Mouse (Mus musculus) MEL (cell line): Measurements from ENCODE around the gene Lrrc74a. TPM values are rescaled to one million over a fixed set of nuclear protein-coding genes. Genes with fewer than 3 reads are reported as not detected.

Experiments used
- DNase-seq: peaks from one replicate; pipeline ENCODE4 v3.0.0; 2011; ENCODE audit warnings: low read depth, low spot score
- H3K27ac ChIP-seq: 2 replicates; pipeline ENCODE4 v1.5.1; 2012; ENCODE audit warnings: low read depth, mild to moderate bottlenecking, control low read depth, low read length, moderate library complexity; ENCODE audit not compliant: control insufficient read depth
- H3K27me3 ChIP-seq, 2 experiments: fragments of 150-350 bp in 1 of 2; sonication (generic) in 1 of 2; 2 replicates each; pipeline ENCODE4 v1.6.1; 2012; ENCODE audit warnings: low read length in 2 of 2, mild to moderate bottlenecking in 2 of 2, improper control_type of control experiment in 1 of 2, moderate library complexity in 1 of 2; ENCODE audit not compliant: insufficient read depth in 2 of 2, control insufficient read depth in 1 of 2
- H3K36me3 ChIP-seq, 2 experiments: 2 replicates each; pipeline ENCODE4 v1.6.1; 2012 to 2014; ENCODE audit warnings: low read length in 2 of 2, improper control_type of control experiment in 1 of 2, inconsistent platforms in 1 of 2, mild to moderate bottlenecking in 1 of 2; ENCODE audit not compliant: insufficient read depth in 2 of 2, control insufficient read depth in 1 of 2
- H3K4me1 ChIP-seq, 2 experiments: fragments of 150-350 bp in 1 of 2; sonication (generic) in 1 of 2; 2 replicates each; pipeline ENCODE4 v1.6.1; 2012; ENCODE audit warnings: low read length in 2 of 2, improper control_type of control experiment in 1 of 2, mild to moderate bottlenecking in 1 of 2; ENCODE audit not compliant: insufficient read depth in 2 of 2, control insufficient read depth in 1 of 2
- H3K4me3 ChIP-seq, 2 experiments: fragments of 150-350 bp in 1 of 2; sonication (generic) in 1 of 2; 2 replicates each; pipeline ENCODE4 v1.5.1; 2012; ENCODE audit warnings: low read depth in 2 of 2, low read length in 2 of 2, mild to moderate bottlenecking in 2 of 2, moderate library complexity in 2 of 2, control low read depth in 1 of 2, improper control_type of control experiment in 1 of 2; ENCODE audit not compliant: control insufficient read depth in 1 of 2, insufficient read depth in 1 of 2
- H3K79me2 ChIP-seq: 2 replicates; pipeline ENCODE4 v1.6.1; 2012; ENCODE audit warnings: mild to moderate bottlenecking, low read length, moderate library complexity; ENCODE audit not compliant: control insufficient read depth, poor library complexity, insufficient read depth
- H3K9ac ChIP-seq: 2 replicates; pipeline ENCODE4 v1.6.1; 2012; ENCODE audit warnings: low read depth, mild to moderate bottlenecking, control low read depth, low read length, moderate library complexity; ENCODE audit not compliant: control insufficient read depth, poor library complexity, severe bottlenecking
- H3K9me3 ChIP-seq: fragments of 150-350 bp; sonication (generic); replicated peaks from 2 replicates; pipeline ENCODE4 v1.6.1; 2012; ENCODE audit warnings: mild to moderate bottlenecking, low read length, improper control_type of control experiment, moderate library complexity; ENCODE audit not compliant: insufficient read depth
- BHLHE40 ChIP-seq: IDR thresholded peaks from 2 replicates; pipeline ENCODE4 v1.6.1; 2012; ENCODE audit warnings: low read depth, mild to moderate bottlenecking, inconsistent platforms, low read length, improper control_type of control experiment, borderline replicate concordance
- CHD1 ChIP-seq: IDR thresholded peaks from 2 replicates; pipeline ENCODE4 v1.6.1; 2012; ENCODE audit warnings: low read depth, mild to moderate bottlenecking, inconsistent platforms, low read length, improper control_type of control experiment
- CTCF ChIP-seq, 3 experiments: IDR thresholded peaks in 2 of 3; conservative IDR thresholded peaks in 1 of 3; 2 replicates each; pipeline ENCODE4 v1.5.1; 2011 to 2012; ENCODE audit warnings: low read length in 3 of 3, low read depth in 2 of 3, mild to moderate bottlenecking in 2 of 3, improper control_type of control experiment in 1 of 3, inconsistent platforms in 1 of 3, mixed read lengths in 1 of 3, moderate library complexity in 1 of 3; ENCODE audit not compliant: control insufficient read depth in 1 of 3, insufficient read depth in 1 of 3, poor library complexity in 1 of 3, severe bottlenecking in 1 of 3
- E2F4 ChIP-seq: IDR thresholded peaks from 2 replicates; pipeline ENCODE4 v1.6.1; 2011; ENCODE audit warnings: low read depth, low read length, improper control_type of control experiment, borderline replicate concordance
- ELF1 ChIP-seq: IDR thresholded peaks from 2 replicates; pipeline ENCODE4 v1.6.1; 2014; ENCODE audit warnings: low read depth, mild to moderate bottlenecking, inconsistent platforms, low read length, improper control_type of control experiment, moderate library complexity
- ETS1 ChIP-seq: IDR thresholded peaks from 2 replicates; pipeline ENCODE4 v1.6.1; 2012; ENCODE audit warnings: low read depth, mild to moderate bottlenecking, inconsistent platforms, low read length, improper control_type of control experiment, moderate library complexity
- GABPA ChIP-seq: IDR thresholded peaks from 2 replicates; pipeline ENCODE4 v1.6.1; 2012; ENCODE audit warnings: low read depth, mild to moderate bottlenecking, inconsistent platforms, low read length, improper control_type of control experiment, moderate library complexity
- GATA1 ChIP-seq: IDR thresholded peaks from 2 replicates; pipeline ENCODE4 v1.6.1; 2011; ENCODE audit warnings: low read depth, low read length, improper control_type of control experiment
- HCFC1 ChIP-seq: IDR thresholded peaks from 2 replicates; pipeline ENCODE4 v1.6.1; 2012; ENCODE audit warnings: low read depth, mild to moderate bottlenecking, inconsistent platforms, low read length, improper control_type of control experiment, moderate library complexity
- JUND ChIP-seq: IDR thresholded peaks from 2 replicates; pipeline ENCODE4 v1.6.1; 2011; ENCODE audit warnings: low read depth, mild to moderate bottlenecking, improper control_type of control experiment, low read length
- KAT2A ChIP-seq: conservative IDR thresholded peaks from 2 replicates; pipeline ENCODE4 v1.6.1; 2012; ENCODE audit warnings: low read depth, low read length, improper control_type of control experiment, inconsistent platforms
- MAX ChIP-seq: IDR thresholded peaks from 2 replicates; pipeline ENCODE4 v1.6.1; 2011; ENCODE audit warnings: low read length, improper control_type of control experiment
- MEF2A ChIP-seq: IDR thresholded peaks from 2 replicates; pipeline ENCODE4 v1.6.1; 2014; ENCODE audit warnings: low read depth, mild to moderate bottlenecking, inconsistent platforms, low read length, improper control_type of control experiment; ENCODE audit not compliant: poor library complexity, insufficient replicate concordance, severe bottlenecking; ENCODE audit errors: extremely low read depth
- MXI1 ChIP-seq: IDR thresholded peaks from 2 replicates; pipeline ENCODE4 v1.6.1; 2011; ENCODE audit warnings: mild to moderate bottlenecking, low read depth, low read length, improper control_type of control experiment
- MYB ChIP-seq: IDR thresholded peaks from 2 replicates; pipeline ENCODE4 v1.6.1; 2011; ENCODE audit warnings: mild to moderate bottlenecking, low read depth, low read length, improper control_type of control experiment
- MYC ChIP-seq: IDR thresholded peaks from 2 replicates; pipeline ENCODE4 v1.6.1; 2011; ENCODE audit warnings: low read depth, mild to moderate bottlenecking, low read length, improper control_type of control experiment, moderate library complexity
- NELFE ChIP-seq: IDR thresholded peaks from 2 replicates; pipeline ENCODE4 v1.6.1; 2011; ENCODE audit warnings: low read depth, low read length, improper control_type of control experiment
- NRF1 ChIP-seq: IDR thresholded peaks from 2 replicates; pipeline ENCODE4 v1.6.1; 2014; ENCODE audit warnings: low read depth, mild to moderate bottlenecking, inconsistent platforms, low read length, improper control_type of control experiment, moderate library complexity; ENCODE audit not compliant: poor library complexity, insufficient read depth, severe bottlenecking
- POLR2AphosphoS2 ChIP-seq: IDR thresholded peaks from 2 replicates; pipeline ENCODE4 v1.6.1; 2011; ENCODE audit warnings: low read length, improper control_type of control experiment
- POLR2AphosphoS5 ChIP-seq: IDR thresholded peaks from 2 replicates; pipeline ENCODE4 v1.6.1; 2012; ENCODE audit warnings: low read depth, borderline replicate concordance, mild to moderate bottlenecking, inconsistent platforms, low read length, moderate library complexity, mixed read lengths
- RAD21 ChIP-seq: IDR thresholded peaks from 2 replicates; pipeline ENCODE4 v1.6.1; 2011; ENCODE audit warnings: mild to moderate bottlenecking, low read depth, low read length, improper control_type of control experiment
- RCOR1 ChIP-seq: IDR thresholded peaks from 2 replicates; pipeline ENCODE4 v1.6.1; 2012; ENCODE audit warnings: low read depth, mild to moderate bottlenecking, inconsistent platforms, low read length, improper control_type of control experiment
- SIN3A ChIP-seq: IDR thresholded peaks from 2 replicates; pipeline ENCODE4 v1.6.1; 2012; ENCODE audit warnings: low read length, improper control_type of control experiment, inconsistent platforms
- SMC3 ChIP-seq: IDR thresholded peaks from 2 replicates; pipeline ENCODE4 v1.6.1; 2011; ENCODE audit warnings: low read depth, low read length, improper control_type of control experiment
- TAL1 ChIP-seq: IDR thresholded peaks from 2 replicates; pipeline ENCODE4 v1.6.1; 2012; ENCODE audit warnings: mild to moderate bottlenecking, inconsistent platforms, low read length, moderate library complexity, mixed read lengths
- TBP ChIP-seq: IDR thresholded peaks from 2 replicates; pipeline ENCODE4 v1.8.0; 2011; ENCODE audit warnings: low read depth, low read length, improper control_type of control experiment
- TCF12 ChIP-seq: IDR thresholded peaks from 2 replicates; pipeline ENCODE4 v1.6.1; 2014; ENCODE audit warnings: low read depth, mild to moderate bottlenecking, inconsistent platforms, low read length, improper control_type of control experiment, moderate library complexity
- USF1 ChIP-seq: IDR thresholded peaks from 2 replicates; pipeline ENCODE4 v1.6.1; 2014; ENCODE audit warnings: low read depth, mild to moderate bottlenecking, inconsistent platforms, low read length, improper control_type of control experiment, moderate library complexity
- ZC3H11A ChIP-seq: IDR thresholded peaks from 2 replicates; pipeline ENCODE4 v1.6.1; 2012; ENCODE audit warnings: low read depth, mild to moderate bottlenecking, inconsistent platforms, low read length, improper control_type of control experiment
- ZMIZ1 ChIP-seq: IDR thresholded peaks from 2 replicates; pipeline ENCODE4 v1.6.1; 2012; ENCODE audit warnings: low read depth, mild to moderate bottlenecking, inconsistent platforms, low read length, improper control_type of control experiment, moderate library complexity
- polyA plus RNA-seq, 2 experiments: library from polyadenylated mRNA; stranded (reverse) in 1 of 2; unstranded in 1 of 2; fragments of >175 nt in 1 of 2; fragments of >200 nt in 1 of 2; gene quantifications; 2 replicates each; pipeline versions ENCODE4 v1.2.1 to v1.2.4; 2012; ENCODE audit warnings: low replicate concordance in 2 of 2, low read depth in 1 of 2; ENCODE audit not compliant: insufficient read length in 2 of 2, insufficient read depth in 1 of 2, missing spikeins in 1 of 2
- total RNA-seq: library from RNA; depleted of rRNA; stranded (reverse); fragments of 300-350 nt; gene quantifications from 2 replicates; pipeline ENCODE4 v1.2.3, GENCODE M21; 2012

Gene Lrrc74a
- total and polyA plus RNA-seq, 3 experiments, result not detected

DNA sequence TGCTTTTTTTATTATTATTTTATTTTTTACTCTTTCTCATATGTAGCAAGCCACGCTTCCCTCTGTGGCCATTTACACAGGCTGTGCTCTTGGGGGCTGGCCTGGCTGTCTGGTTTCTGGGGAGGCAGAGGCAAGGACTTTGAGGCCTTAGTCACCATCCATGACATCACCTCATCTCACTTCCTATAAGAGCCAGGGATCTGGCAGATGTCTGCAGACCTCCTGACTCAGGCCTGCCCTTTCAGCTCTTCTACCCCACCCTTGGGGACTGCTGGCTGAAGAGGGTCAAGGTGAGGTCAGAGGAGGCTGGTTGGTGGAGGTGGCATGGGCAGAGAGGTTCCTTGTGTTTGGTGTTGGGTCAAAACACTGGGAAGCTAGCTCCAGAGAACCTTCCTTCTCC is 39.7 kb upstream of the Lrrc74a start:
- Histone ChIP-seq H3K36me3 (no peaks in the 10 kb centered on the region), H3K4me1 (no peaks in the 10 kb centered on the region), H3K27ac (no peak overlapping the region), H3K27me3 (no peaks in the 10 kb centered on the region; a peak in 1 of 4 replicates), H3K79me2 (no peaks in the 10 kb centered on the region), H3K9me3 (no peaks in the 10 kb centered on the region), H3K4me3 (no peak overlapping the region), H3K9ac (no peak overlapping the region)
- DNase-seq, result no peak
- TF ChIP-seq ZC3H11A, result no peak
- TF ChIP-seq USF1, result no peak
- no peak for TF ChIP-seq GABPA
- no peak for TF ChIP-seq E2F4
- no peak for TF ChIP-seq NRF1
- no peak for TF ChIP-seq JUND
- TF ChIP-seq NELFE, result no peak
- no peak for TF ChIP-seq MYB
- no peak for TF ChIP-seq MXI1
- no peak for TF ChIP-seq ELF1
- TF ChIP-seq SIN3A, result no peak
- no peak for TF ChIP-seq CTCF (IDR thresholded peaks at IDR 0.05 in 2 of 3, conservative IDR thresholded peaks at IDR 0.05 in 1 of 3; ENCODE audit: control insufficient read depth in 1 of 3, insufficient read depth in 1 of 3, low read depth in 2 of 3, low read length in 3 of 3, poor library complexity in 1 of 3, severe bottlenecking in 1 of 3)
- TF ChIP-seq POLR2AphosphoS5, result no peak
- TF ChIP-seq MEF2A, result no peak
- no peak for TF ChIP-seq SMC3
- no peak for TF ChIP-seq GATA1
- no peak for TF ChIP-seq TAL1
- TF ChIP-seq HCFC1, result no peak
- TF ChIP-seq RCOR1, result no peak

DNA sequence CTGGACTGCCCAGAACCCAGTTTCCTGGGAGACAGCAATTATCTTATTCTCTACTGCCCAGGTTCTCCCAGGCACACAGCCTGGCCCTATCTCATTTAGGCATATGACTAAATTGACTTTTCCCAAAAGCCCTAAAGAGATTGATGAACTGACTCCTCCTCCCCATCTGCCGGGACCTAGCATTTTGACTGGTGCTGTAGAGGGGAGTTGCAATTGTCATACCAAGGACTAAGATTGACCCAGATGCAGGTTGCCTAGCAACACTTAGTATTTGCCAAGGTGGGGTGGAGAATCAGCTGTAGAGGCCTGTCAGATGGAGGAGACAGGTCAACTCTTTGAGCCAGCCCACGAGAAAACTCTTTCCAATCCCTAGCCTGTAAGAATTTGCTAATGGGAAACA is 36.2 kb upstream of the Lrrc74a start:
- H3K27me3 ChIP-seq, result no peaks in the 10 kb centered on the region; a peak in 1 of 4 replicates
- no peak overlapping the region for H3K27ac ChIP-seq
- TF ChIP-seq GABPA (no peak), CHD1 (no peak), MEF2A (no peak), ETS1 (no peak), CTCF (IDR thresholded peaks at IDR 0.05 in 2 of 3, conservative IDR thresholded peaks at IDR 0.05 in 1 of 3; ENCODE audit: control insufficient read depth in 1 of 3, insufficient read depth in 1 of 3, low read depth in 2 of 3, low read length in 3 of 3, poor library complexity in 1 of 3, severe bottlenecking in 1 of 3) (no peak), KAT2A (no peak), TAL1 (no peak), BHLHE40 (no peak), GATA1 (no peak), NELFE (no peak), MAX (no peak), TCF12 (no peak), ZC3H11A (no peak), POLR2AphosphoS2 (no peak), RCOR1 (no peak), RAD21 (no peak), TBP (no peak), ELF1 (no peak), ZMIZ1 (no peak), MYC (no peak)
- no peaks in the 10 kb centered on the region for H3K79me2 ChIP-seq
- no peaks in the 10 kb centered on the region for H3K9me3 ChIP-seq
- H3K4me1 ChIP-seq, result no peaks in the 10 kb centered on the region
- no peaks in the 10 kb centered on the region for H3K36me3 ChIP-seq
- no peak overlapping the region for H3K4me3 ChIP-seq
- no peak for DNase-seq
- H3K9ac ChIP-seq, result no peak overlapping the region
